Comparison of ENCODE assay signal across 14 mouse cellular contexts in the genomic region with DNA sequence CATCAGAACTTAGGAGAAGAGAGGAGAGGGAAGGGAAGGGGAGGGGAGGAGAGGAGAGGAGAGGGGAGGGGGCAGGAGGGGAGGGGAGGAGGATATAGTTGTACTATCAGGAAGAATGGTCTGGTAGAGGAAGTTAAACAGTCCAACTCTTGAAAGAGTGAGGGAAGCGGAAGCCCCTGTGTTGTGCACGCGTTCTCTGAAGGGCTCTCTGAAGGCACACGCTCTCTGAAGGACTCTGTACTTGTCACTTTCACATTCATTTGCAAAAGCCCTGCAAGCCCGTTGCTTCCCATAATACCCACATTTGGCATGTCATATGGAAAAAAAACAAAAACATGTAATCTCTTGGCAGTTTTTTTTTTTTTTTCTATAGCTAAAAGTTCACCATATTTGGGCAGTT.
DNase-seq lines count a peak whose midpoint lies in the region; ATAC-seq and TF ChIP-seq lines count a peak whose summit lies in the region.
"Had no signal": no experiment of that assay in that cellular context is flagged by ENCODE, and none has a peak within 500 bp of the region (broad histone marks: within the 10 kb centered on the region; RNA-seq: fewer than 3 reads in every experiment).

No protein-coding gene starts in this region.

- no peak for DNase-seq in heart, postnatal 0 days (ENCODE audit: low spot score)
- peak; percentile 21 for DNase-seq in CD4-positive, CD25-positive, alpha-beta regulatory T cell, adult 2 months (ENCODE audit: low read depth, low spot score)
- no peak for DNase-seq in left cerebral cortex, postnatal 25 days (ENCODE audit: low spot score in 2 of 2)
- no peak for DNase-seq in midbrain, embryonic 11.5 days (ENCODE audit: low spot score, missing footprints)
- DNase-seq in kidney, adult 8-10 months: no peak
- DNase-seq: cerebellum, adult 9-10 months; right cerebral cortex, postnatal 14 days had no signal

- H3K4me1 ChIP-seq in heart, postnatal 0 days (ENCODE audit: control insufficient read depth, insufficient read depth): peaks cover 3% of the 10 kb centered on the region
- H3K4me1 ChIP-seq in heart, embryonic 11.5 days (ENCODE audit: control insufficient read depth, insufficient read depth, low read length): no peaks in the 10 kb centered on the region
- H3K4me1 ChIP-seq in lung, embryonic 16.5 days (replicated peaks; ENCODE audit: control insufficient read depth, insufficient read depth, low read length): peaks cover 9% of the 10 kb centered on the region
- H3K4me1 ChIP-seq in stomach, embryonic 16.5 days (ENCODE audit: control insufficient read depth, insufficient read depth, low read length): peaks cover 20% of the 10 kb centered on the region
- no peaks in the 10 kb centered on the region for H3K4me1 ChIP-seq in midbrain, embryonic 11.5 days (ENCODE audit: control insufficient read depth, insufficient read depth, low read length)
- H3K4me1 ChIP-seq: neural tube, embryonic 12.5 days had no signal

- no peak overlapping the region for H3K4me3 ChIP-seq in heart, postnatal 0 days (ENCODE audit: low read depth, low read length)
- H3K4me3 ChIP-seq in heart, embryonic 11.5 days (ENCODE audit: low read depth, low read length): no peak overlapping the region
- H3K4me3 ChIP-seq in lung, embryonic 16.5 days (ENCODE audit: low read length): no peak overlapping the region
- no peak overlapping the region for H3K4me3 ChIP-seq in stomach, embryonic 16.5 days (replicated peaks; ENCODE audit: low read length)
- H3K4me3 ChIP-seq in midbrain, embryonic 11.5 days (ENCODE audit: low read depth, low read length): no peak overlapping the region
- H3K4me3 ChIP-seq: left cerebral cortex, adult 2 months; neural tube, embryonic 12.5 days had no signal

- no peaks in the 10 kb centered on the region for H3K9me3 ChIP-seq in heart, postnatal 0 days (replicated peaks; ENCODE audit: control insufficient read depth, low read length)
- H3K9me3 ChIP-seq in heart, embryonic 11.5 days (replicated peaks; ENCODE audit: control insufficient read depth, low read length): no peaks in the 10 kb centered on the region
- no peaks in the 10 kb centered on the region for H3K9me3 ChIP-seq in lung, embryonic 16.5 days (ENCODE audit: control insufficient read depth, low read length)
- no peaks in the 10 kb centered on the region for H3K9me3 ChIP-seq in stomach, embryonic 16.5 days (replicated peaks; ENCODE audit: control insufficient read depth, low read length)
- no peaks in the 10 kb centered on the region for H3K9me3 ChIP-seq in midbrain, embryonic 11.5 days (ENCODE audit: control insufficient read depth, low read length)
- H3K9me3 ChIP-seq: neural tube, embryonic 12.5 days had no signal

- H3K9ac ChIP-seq in heart, postnatal 0 days (replicated peaks; ENCODE audit: low read depth, low read length): no peak overlapping the region
- H3K9ac ChIP-seq in heart, embryonic 11.5 days (ENCODE audit: low read depth, low read length): no peak overlapping the region
- no peak overlapping the region for H3K9ac ChIP-seq in lung, embryonic 16.5 days (ENCODE audit: low read length)
- no peak overlapping the region for H3K9ac ChIP-seq in stomach, embryonic 16.5 days (ENCODE audit: low read length)
- no peak overlapping the region for H3K9ac ChIP-seq in midbrain, embryonic 11.5 days (ENCODE audit: low read length)
- H3K9ac ChIP-seq: neural tube, embryonic 12.5 days had no signal

- no peak for ATAC-seq in heart, postnatal 0 days (ENCODE audit: insufficient read depth, low read depth)
- no peak for ATAC-seq in heart, embryonic 11.5 days (replicated peaks; ENCODE audit: insufficient number of reproducible peaks, low FRiP score, low TSS enrichment)
- peak; percentile 88 for ATAC-seq in lung, embryonic 16.5 days (ENCODE audit: low read depth)
- ATAC-seq in stomach, embryonic 16.5 days (ENCODE audit: insufficient read depth, low FRiP score): peak; percentile 33; the same call in 1 of the 2 replicates
- ATAC-seq in midbrain, embryonic 11.5 days (ENCODE audit: low FRiP score): no peak

- 51% methylated on average over 5 of the region's 5 CpGs for WGBS in heart, postnatal 0 days
- WGBS in heart, embryonic 11.5 days (ENCODE audit: insufficient replicate concordance): 71% methylated on average over 5 of the region's 5 CpGs
- 14% methylated on average over 5 of the region's 5 CpGs for WGBS in lung, embryonic 16.5 days
- 56% methylated on average over 5 of the region's 5 CpGs for WGBS in stomach, embryonic 16.5 days
- WGBS in midbrain, embryonic 11.5 days: 87% methylated on average over 5 of the region's 5 CpGs

- no peak for TF ChIP-seq EP300 in heart, postnatal 0 days (IDR thresholded peaks at IDR 0.05; ENCODE audit: low read depth)

- intact Hi-C loops in left cerebral cortex, postnatal 25 days (cut with DNase I): loop anchor here (10.0 kb wide), 2 partner anchors 247 to 293 kb away; a partner anchor contains a TSS

- no peak overlapping the region for H3K27ac ChIP-seq in heart, postnatal 0 days (ENCODE audit: low read depth)
- no peak overlapping the region for H3K27ac ChIP-seq in heart, embryonic 11.5 days (ENCODE audit: low read depth, low read length)
- peak overlapping the region; percentile 77 for H3K27ac ChIP-seq in lung, embryonic 16.5 days (ENCODE audit: low read length)
- H3K27ac ChIP-seq in stomach, embryonic 16.5 days (ENCODE audit: low read length): peak overlapping the region; percentile 62
- no peak overlapping the region for H3K27ac ChIP-seq in midbrain, embryonic 11.5 days (ENCODE audit: low read depth, low read length)
- H3K27ac ChIP-seq: kidney, postnatal 0 days; left cerebral cortex, adult 2 months; macrophage; neural tube, embryonic 12.5 days had no signal

- H3K36me3 ChIP-seq in heart, postnatal 0 days (replicated peaks; ENCODE audit: control insufficient read depth, insufficient read depth, low read length): no peaks in the 10 kb centered on the region
- no peaks in the 10 kb centered on the region for H3K36me3 ChIP-seq in heart, embryonic 11.5 days (ENCODE audit: control insufficient read depth, insufficient read depth, low read length)
- H3K36me3 ChIP-seq in lung, embryonic 16.5 days (ENCODE audit: control insufficient read depth, insufficient read depth, low read length): no peaks in the 10 kb centered on the region
- no peaks in the 10 kb centered on the region for H3K36me3 ChIP-seq in stomach, embryonic 16.5 days (ENCODE audit: control insufficient read depth, insufficient read depth, low read length)
- H3K36me3 ChIP-seq in midbrain, embryonic 11.5 days (ENCODE audit: control insufficient read depth, insufficient read depth, low read length): no peaks in the 10 kb centered on the region
- H3K36me3 ChIP-seq: neural tube, embryonic 12.5 days had no signal

- H3K4me2 ChIP-seq in heart, postnatal 0 days (ENCODE audit: low read depth, low read length): peak overlapping the region; percentile 24; the same call in 1 of the 2 replicates
- H3K4me2 ChIP-seq in heart, embryonic 11.5 days: no peak overlapping the region
- H3K4me2 ChIP-seq in lung, embryonic 16.5 days (ENCODE audit: low read depth, low read length): peak overlapping the region; percentile 40
- no peak overlapping the region for H3K4me2 ChIP-seq in stomach, embryonic 16.5 days (ENCODE audit: low read depth, low read length)
- H3K4me2 ChIP-seq in midbrain, embryonic 11.5 days: no peak overlapping the region
- H3K4me2 ChIP-seq: neural tube, embryonic 12.5 days had no signal

- H3K27me3 ChIP-seq in heart, postnatal 0 days (ENCODE audit: control insufficient read depth, insufficient read depth, low read length): no peaks in the 10 kb centered on the region
- H3K27me3 ChIP-seq in heart, embryonic 11.5 days (ENCODE audit: control insufficient read depth, insufficient read depth, low read length): no peaks in the 10 kb centered on the region
- no peaks in the 10 kb centered on the region for H3K27me3 ChIP-seq in lung, embryonic 16.5 days (ENCODE audit: control insufficient read depth, insufficient read depth, low read depth, low read length)
- no peaks in the 10 kb centered on the region for H3K27me3 ChIP-seq in stomach, embryonic 16.5 days (ENCODE audit: control insufficient read depth, insufficient read depth, low read length)
- H3K27me3 ChIP-seq in midbrain, embryonic 11.5 days (ENCODE audit: control insufficient read depth, insufficient read depth, low read length): no peaks in the 10 kb centered on the region
- H3K27me3 ChIP-seq: neural tube, embryonic 12.5 days had no signal

- no peak for TF ChIP-seq CTCF in heart, postnatal 0 days (IDR thresholded peaks at IDR 0.05; ENCODE audit: low read depth)

Comparison
In these comparisons a context has a peak if more than half of its experiments do, and no peak if none do; other contexts are left out.
1. H3K4me2 ChIP-seq: peak in heart, postnatal 0 days (single experiment) and lung, embryonic 16.5 days (single experiment); none in heart, embryonic 11.5 days (single experiment), stomach, embryonic 16.5 days (single experiment) and midbrain, embryonic 11.5 days (single experiment).
2. ATAC-seq: peak in lung, embryonic 16.5 days (single experiment) and stomach, embryonic 16.5 days (single experiment); none in heart, postnatal 0 days (single experiment), heart, embryonic 11.5 days (single experiment) and midbrain, embryonic 11.5 days (single experiment).
3. H3K27ac ChIP-seq: peak in lung, embryonic 16.5 days (single experiment) and stomach, embryonic 16.5 days (single experiment); none in heart, postnatal 0 days (single experiment), heart, embryonic 11.5 days (single experiment) and midbrain, embryonic 11.5 days (single experiment).